Mouse (Mus musculus) B cell, adult 67 days (primary cell): Measurements from ENCODE around the gene Lrp3. TPM values are rescaled to one million over a fixed set of nuclear protein-coding genes. Genes with fewer than 3 reads are reported as not detected.

ENCODE experiments used
- total RNA-seq, 2 experiments: library from RNA; stranded (reverse); gene quantifications; 4 replicates each; pipeline ENCODE4 v1.2.4; 2023

The Lrp3 gene
- not detected for total RNA-seq

DNA sequence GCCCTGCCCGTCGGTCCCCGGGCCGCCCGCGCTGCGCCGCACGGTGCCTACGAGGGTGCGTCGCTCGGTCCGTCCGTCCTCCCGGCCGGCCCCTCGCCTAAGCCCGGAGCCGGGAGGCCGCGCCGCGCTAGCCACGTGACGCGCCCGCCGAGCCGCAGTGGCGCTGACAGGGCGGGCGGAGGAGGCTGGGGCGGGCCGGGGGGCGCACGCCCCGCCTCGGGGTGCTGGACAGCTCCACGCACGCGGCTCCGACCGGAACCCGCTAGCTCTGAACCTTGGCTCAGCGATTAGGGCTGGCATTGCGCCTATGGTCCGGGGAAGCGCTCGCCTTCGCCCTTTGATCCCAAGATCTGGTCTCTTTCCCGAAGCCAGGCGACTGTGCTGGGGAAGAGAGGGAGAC, at the start of gene Lrp3:
TSS of gene Lrp3 (minus strand) at position 274 of the 400 bp plus-strand sequence.

DNA sequence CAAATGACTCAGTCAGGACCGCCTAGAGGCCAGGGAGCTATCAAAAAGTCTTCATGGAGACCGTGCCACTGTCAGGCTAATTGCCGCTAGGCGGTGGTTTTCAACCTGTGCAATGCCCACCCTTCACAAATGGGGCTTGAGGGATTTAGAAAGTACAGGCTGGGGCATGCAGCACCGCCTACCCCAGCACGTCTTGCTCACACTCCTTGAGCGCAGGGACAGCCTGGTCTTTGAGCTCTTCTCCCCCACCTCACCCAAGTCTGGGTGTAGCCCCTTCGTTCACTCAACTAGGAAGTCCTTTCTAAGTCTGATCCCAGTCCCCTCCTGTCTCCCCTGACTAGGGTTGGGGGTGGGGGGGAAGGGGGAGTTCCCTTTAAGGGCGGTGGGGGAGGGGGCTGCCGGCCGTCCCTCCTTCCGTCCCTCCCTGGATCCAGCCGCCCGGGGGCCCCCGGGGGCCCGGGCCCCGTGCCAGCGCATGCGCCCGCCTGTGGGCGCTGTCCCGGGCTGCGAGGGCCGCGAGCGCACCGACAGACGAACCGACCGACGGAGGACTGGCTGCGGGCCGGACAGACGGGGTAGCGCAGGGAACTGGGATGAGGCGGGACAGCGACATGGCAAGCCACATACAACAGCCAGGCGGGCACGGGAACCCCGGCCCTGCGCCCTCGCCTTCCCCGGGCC, 29.3 kb downstream of the Lrp3 start, which contains the start of gene Slc7a10:
TSS of gene Slc7a10 (plus strand) at position 497 of the 681 bp plus-strand sequence.

Other genes starting within 250 kb of the Lrp3 start
- 10 to 100 TPM; 33.7 to 38.3 TPM for gene Cebpg, start 158.9 kb downstream of the Lrp3 start, total RNA-seq
- gene Cebpa, start 96.2 kb downstream of the Lrp3 start, total RNA-seq = under 1 TPM in 1 of 2 experiments, not detected in 1; 0.46 TPM
- not detected for gene Slc7a10, start 29.1 kb downstream of the Lrp3 start, total RNA-seq
- gene Gpatch1, start 102.9 kb upstream of the Lrp3 start, total RNA-seq = 10 to 100 TPM; 16.5 to 18.6 TPM
- under 1 TPM; 0.46 to 0.77 TPM for gene Rhpn2, start 118.7 kb upstream of the Lrp3 start, total RNA-seq
- gene Faap24, start 181.3 kb upstream of the Lrp3 start, total RNA-seq = 10 to 100 TPM; 11.6 to 15.0 TPM
- 10 to 100 TPM; 39.2 to 47.8 TPM for gene Cep89, start 181.5 kb upstream of the Lrp3 start, total RNA-seq
- gene Slc7a9, start 233.3 kb upstream of the Lrp3 start, total RNA-seq = not detected